Mouse (Mus musculus): Measurements from ENCODE around the gene Epc2.
"Not testable (repeated sequence)": the region's sequence is repeated elsewhere in the genome, so short reads cannot be mapped to it uniquely, and the experiment has no call there.

Epc2 gene

GRCm38 (mm10) chr2:49483382-49483781 is 32.1 kb downstream of the Epc2 start:
- Histone ChIP-seq H3K36me3 (ENCODE audit: insufficient read depth, low read length) (no peaks in the 10 kb centered on the region), H3K4me3 (replicated peaks; ENCODE audit: low read length) (no peak overlapping the region), H3K27me3 (ENCODE audit: insufficient read depth, low read length) (no peaks in the 10 kb centered on the region), H3K4me1 (replicated peaks; ENCODE audit: low read depth, low read length) (peaks cover 23% of the 10 kb centered on the region), H3K9me3 (ENCODE audit: low read length) (no peaks in the 10 kb centered on the region)
- no peak for TF ChIP-seq POU5F1 (IDR thresholded peaks at IDR 0.05; ENCODE audit: borderline replicate concordance, low read length)
- TF ChIP-seq NANOG (IDR thresholded peaks at IDR 0.05; ENCODE audit: borderline replicate concordance, low read length), result no peak
- no peak for TF ChIP-seq CTCF (conservative IDR thresholded peaks at IDR 0.05; ENCODE audit: low read length)

- Histone ChIP-seq H3K36me3 (ENCODE audit: insufficient read depth, low read length) (no peaks in the 10 kb centered on the region; the same call in 1 of the 2 replicates), H3K4me3 (replicated peaks; ENCODE audit: low read length) (no peak overlapping the region), H3K4me1 (replicated peaks; ENCODE audit: low read depth, low read length) (peaks cover 14% of the 10 kb centered on the region), H3K27me3 (ENCODE audit: insufficient read depth, low read length) (no peaks in the 10 kb centered on the region), H3K9me3 (ENCODE audit: low read length) (no peaks in the 10 kb centered on the region)
- TF ChIP-seq CTCF (conservative IDR thresholded peaks at IDR 0.05; ENCODE audit: low read length), result no peak
- TF ChIP-seq POU5F1 (IDR thresholded peaks at IDR 0.05; ENCODE audit: borderline replicate concordance, low read length), result no peak
- no peak for TF ChIP-seq NANOG (IDR thresholded peaks at IDR 0.05; ENCODE audit: borderline replicate concordance, low read length)
These were observed 50.1 kb downstream of the Epc2 start for GRCm38 (mm10) chr2:49501435-49501834.

- no peaks in the 10 kb centered on the region for H3K27me3 ChIP-seq (ENCODE audit: insufficient read depth, low read length)
- H3K4me1 ChIP-seq (replicated peaks; ENCODE audit: low read depth, low read length), result peaks cover 10% of the 10 kb centered on the region
- H3K4me3 ChIP-seq (replicated peaks; ENCODE audit: low read length), result no peak overlapping the region
- H3K36me3 ChIP-seq (ENCODE audit: insufficient read depth, low read length), result no peaks in the 10 kb centered on the region; the same call in 1 of the 2 replicates
- TF ChIP-seq NANOG (IDR thresholded peaks at IDR 0.05; ENCODE audit: borderline replicate concordance, low read length), result no peak
- no peak for TF ChIP-seq CTCF (conservative IDR thresholded peaks at IDR 0.05; ENCODE audit: low read length)
- TF ChIP-seq POU5F1 (IDR thresholded peaks at IDR 0.05; ENCODE audit: borderline replicate concordance, low read length), result no peak
- no peaks in the 10 kb centered on the region for H3K9me3 ChIP-seq (ENCODE audit: low read length)
These were observed 52.3 kb downstream of the Epc2 start for GRCm38 (mm10) chr2:49503596-49503995.

- H3K36me3 ChIP-seq (ENCODE audit: insufficient read depth, low read length); H3K4me3 ChIP-seq (replicated peaks; ENCODE audit: low read length); H3K27me3 ChIP-seq (ENCODE audit: insufficient read depth, low read length); H3K9me3 ChIP-seq (ENCODE audit: low read length): not testable (repeated sequence)
- H3K4me1 ChIP-seq (replicated peaks; ENCODE audit: low read depth, low read length), result peaks cover 10% of the 10 kb centered on the region
These were observed 53.9 kb downstream of the Epc2 start for GRCm38 (mm10) chr2:49505151-49505550.

- Histone ChIP-seq H3K4me3 (replicated peaks; ENCODE audit: low read length) (no peak overlapping the region), H3K4me1 (replicated peaks; ENCODE audit: low read depth, low read length) (peaks cover under 1% of the 10 kb centered on the region), H3K36me3 (ENCODE audit: insufficient read depth, low read length) (no peaks in the 10 kb centered on the region; the same call in 1 of the 2 replicates), H3K9me3 (ENCODE audit: low read length) (no peaks in the 10 kb centered on the region), H3K27me3 (ENCODE audit: insufficient read depth, low read length) (no peaks in the 10 kb centered on the region)
- no peak for TF ChIP-seq CTCF (conservative IDR thresholded peaks at IDR 0.05; ENCODE audit: low read length)
- no peak for TF ChIP-seq POU5F1 (IDR thresholded peaks at IDR 0.05; ENCODE audit: borderline replicate concordance, low read length)
- TF ChIP-seq NANOG (IDR thresholded peaks at IDR 0.05; ENCODE audit: borderline replicate concordance, low read length), result no peak
These were observed 59.5 kb downstream of the Epc2 start for GRCm38 (mm10) chr2:49510832-49511231.

GRCm38 (mm10) chr2:49516011-49516410 is 64.7 kb downstream of the Epc2 start:
- Histone ChIP-seq H3K9me3 (ENCODE audit: low read length) (no peaks in the 10 kb centered on the region), H3K4me1 (replicated peaks; ENCODE audit: low read depth, low read length) (no peaks in the 10 kb centered on the region), H3K4me3 (replicated peaks; ENCODE audit: low read length) (no peak overlapping the region), H3K27me3 (ENCODE audit: insufficient read depth, low read length) (no peaks in the 10 kb centered on the region), H3K36me3 (ENCODE audit: insufficient read depth, low read length) (peaks cover 15% of the 10 kb centered on the region)
- no peak for TF ChIP-seq CTCF (conservative IDR thresholded peaks at IDR 0.05; ENCODE audit: low read length)
- no peak for TF ChIP-seq POU5F1 (IDR thresholded peaks at IDR 0.05; ENCODE audit: borderline replicate concordance, low read length)

- H3K4me3 ChIP-seq (replicated peaks; ENCODE audit: low read length), result no peak overlapping the region
- H3K4me1 ChIP-seq (replicated peaks; ENCODE audit: low read depth, low read length), result no peaks in the 10 kb centered on the region
- TF ChIP-seq POU5F1 (IDR thresholded peaks at IDR 0.05; ENCODE audit: borderline replicate concordance, low read length) (no peak), NANOG (IDR thresholded peaks at IDR 0.05; ENCODE audit: borderline replicate concordance, low read length) (no peak), CTCF (conservative IDR thresholded peaks at IDR 0.05; ENCODE audit: low read length) (no peak)
- H3K36me3 ChIP-seq (ENCODE audit: insufficient read depth, low read length), result peaks cover 38% of the 10 kb centered on the region
- H3K27me3 ChIP-seq (ENCODE audit: insufficient read depth, low read length), result no peaks in the 10 kb centered on the region
- no peaks in the 10 kb centered on the region for H3K9me3 ChIP-seq (ENCODE audit: low read length)
These were observed 69.1 kb downstream of the Epc2 start for GRCm38 (mm10) chr2:49520409-49520808.

- Histone ChIP-seq H3K27me3 (ENCODE audit: insufficient read depth, low read length) (no peaks in the 10 kb centered on the region), H3K9me3 (ENCODE audit: low read length) (no peaks in the 10 kb centered on the region), H3K36me3 (ENCODE audit: insufficient read depth, low read length) (peaks cover 38% of the 10 kb centered on the region), H3K4me3 (replicated peaks; ENCODE audit: low read length) (no peak overlapping the region), H3K4me1 (replicated peaks; ENCODE audit: low read depth, low read length) (no peaks in the 10 kb centered on the region)
- TF ChIP-seq POU5F1 (IDR thresholded peaks at IDR 0.05; ENCODE audit: borderline replicate concordance, low read length) (no peak), CTCF (conservative IDR thresholded peaks at IDR 0.05; ENCODE audit: low read length) (no peak), NANOG (IDR thresholded peaks at IDR 0.05; ENCODE audit: borderline replicate concordance, low read length) (no peak)
These were observed 69.7 kb downstream of the Epc2 start for GRCm38 (mm10) chr2:49520989-49521388.

- Histone ChIP-seq H3K27me3 (ENCODE audit: insufficient read depth, low read length) (no peaks in the 10 kb centered on the region), H3K9me3 (ENCODE audit: low read length) (no peaks in the 10 kb centered on the region), H3K4me1 (replicated peaks; ENCODE audit: low read depth, low read length) (no peaks in the 10 kb centered on the region), H3K36me3 (ENCODE audit: insufficient read depth, low read length) (peaks cover 38% of the 10 kb centered on the region), H3K4me3 (replicated peaks; ENCODE audit: low read length) (no peak overlapping the region)
- TF ChIP-seq POU5F1 (IDR thresholded peaks at IDR 0.05; ENCODE audit: borderline replicate concordance, low read length) (no peak), NANOG (IDR thresholded peaks at IDR 0.05; ENCODE audit: borderline replicate concordance, low read length) (no peak), CTCF (conservative IDR thresholded peaks at IDR 0.05; ENCODE audit: low read length) (no peak)
These were observed 70.3 kb downstream of the Epc2 start for GRCm38 (mm10) chr2:49521564-49521963.

Data from E14TG2a.4 (cell line).